Mouse (Mus musculus): ENCODE results near the gene Il11ra1. TPM values are rescaled to one million over a fixed set of nuclear protein-coding genes. Genes with fewer than 3 reads are reported as not detected.

Il11ra1 gene
- total and polyA plus RNA-seq, 2 experiments from 2014 or later = 41.9 to 47.4 TPM

- ATAC-seq = no peak
- no peak for TF ChIP-seq CTCF (IDR thresholded peaks at IDR 0.05; ENCODE audit: low read depth)
- H3K9ac ChIP-seq (replicated peaks; ENCODE audit: low read length) = peak overlapping the region; percentile 82
These were observed 12.1 kb downstream of the Il11ra1 start for GRCm38 (mm10) chr4:41711705-41712375.

GRCm38 (mm10) chr4:41712421-41713196, 12.8 kb downstream of the Il11ra1 start:
- DNase-seq (ENCODE audit: low spot score) = peak; percentile 38
- peaks cover 10% of the 10 kb centered on the region; the same call in 1 of the 2 replicates for H3K4me1 ChIP-seq (ENCODE audit: insufficient read depth, low read length)
- H3K36me3 ChIP-seq (ENCODE audit: insufficient read depth, low read length) = peaks cover 7% of the 10 kb centered on the region; the same call in 1 of the 2 replicates
- 32% methylated on average over 31 of the region's 31 CpGs for WGBS
- H3K27ac ChIP-seq = peak overlapping the region; percentile 80
- peak; percentile 4; the same call in 1 of the 2 replicates for ATAC-seq
- peak overlapping the region; percentile 82 for H3K9ac ChIP-seq (replicated peaks; ENCODE audit: low read length)
- H3K9me3 ChIP-seq (ENCODE audit: low read length) = no peaks in the 10 kb centered on the region
- H3K4me3 ChIP-seq (ENCODE audit: low read length) = peak overlapping the region; percentile 69
- peak overlapping the region; percentile 90 for H3K4me2 ChIP-seq (ENCODE audit: low read depth, low read length)
- no peaks in the 10 kb centered on the region for H3K27me3 ChIP-seq (ENCODE audit: insufficient read depth, low read length)
- TF ChIP-seq CTCF (IDR thresholded peaks at IDR 0.05; ENCODE audit: low read depth) = no peak

More at GRCm38 (mm10) chr4:41711705-41712375, 12.1 kb downstream of the Il11ra1 start:
- peak overlapping the region; percentile 90 for H3K4me2 ChIP-seq (ENCODE audit: low read depth, low read length)
- H3K27me3 ChIP-seq (ENCODE audit: insufficient read depth, low read length) = no peaks in the 10 kb centered on the region
- peaks cover 11% of the 10 kb centered on the region; the same call in 1 of the 2 replicates for H3K4me1 ChIP-seq (ENCODE audit: insufficient read depth, low read length)
- no peak overlapping the region for H3K27ac ChIP-seq
- WGBS = 58% methylated on average over 16 of the region's 16 CpGs
- no peak for DNase-seq (ENCODE audit: low spot score)
- no peaks in the 10 kb centered on the region for H3K9me3 ChIP-seq (ENCODE audit: low read length)
- peak overlapping the region; percentile 69 for H3K4me3 ChIP-seq (ENCODE audit: low read length)
- H3K36me3 ChIP-seq (ENCODE audit: insufficient read depth, low read length) = no peaks in the 10 kb centered on the region

GRCm38 (mm10) chr4:41713197-41714067, 13.6 kb downstream of the Il11ra1 start, which contains the start of gene Rpp25l:
TSS of gene Rpp25l (minus strand) at chr4:41713534.
- Histone ChIP-seq H3K27me3 (ENCODE audit: insufficient read depth, low read length) (no peaks in the 10 kb centered on the region), H3K36me3 (ENCODE audit: insufficient read depth, low read length) (peaks cover 14% of the 10 kb centered on the region; the same call in 1 of the 2 replicates), H3K9me3 (ENCODE audit: low read length) (no peaks in the 10 kb centered on the region), H3K4me3 (ENCODE audit: low read length) (peak within 1 kb of the TSS; percentile 69), H3K4me1 (ENCODE audit: insufficient read depth, low read length) (peaks cover 10% of the 10 kb centered on the region; the same call in 1 of the 2 replicates), H3K4me2 (ENCODE audit: low read depth, low read length) (peak within 1 kb of the TSS; percentile 90), H3K27ac (peak within 1 kb of the TSS; percentile 80), H3K9ac (replicated peaks; ENCODE audit: low read length) (peak within 1 kb of the TSS; percentile 82)
- ATAC-seq = peak; percentile 72
- TF ChIP-seq CTCF (IDR thresholded peaks at IDR 0.05; ENCODE audit: low read depth) = peak; percentile 47
- peak; percentile 92 for DNase-seq (ENCODE audit: low spot score)
- under 1% methylated on average over 61 of the region's 61 CpGs for whole genome bisulfite sequencing

- ATAC-seq = peak; percentile 24; the same call in 1 of the 2 replicates
- H3K9ac ChIP-seq (replicated peaks; ENCODE audit: low read length) = no peak overlapping the region
- no peaks in the 10 kb centered on the region for H3K27me3 ChIP-seq (ENCODE audit: insufficient read depth, low read length)
These were observed 14.5 kb downstream of the Il11ra1 start for GRCm38 (mm10) chr4:41714276-41714675.

GRCm38 (mm10) chr4:41715082-41715481, 15.3 kb downstream of the Il11ra1 start:
- no peak for TF ChIP-seq CTCF (IDR thresholded peaks at IDR 0.05; ENCODE audit: low read depth)
- Histone ChIP-seq H3K9ac (replicated peaks; ENCODE audit: low read length) (no peak overlapping the region), H3K4me1 (ENCODE audit: insufficient read depth, low read length) (peaks cover 10% of the 10 kb centered on the region; the same call in 1 of the 2 replicates), H3K9me3 (ENCODE audit: low read length) (no peaks in the 10 kb centered on the region), H3K4me3 (ENCODE audit: low read length) (no peak overlapping the region), H3K27ac (no peak overlapping the region), H3K36me3 (ENCODE audit: insufficient read depth, low read length) (peaks cover 25% of the 10 kb centered on the region), H3K4me2 (ENCODE audit: low read depth, low read length) (no peak overlapping the region), H3K27me3 (ENCODE audit: insufficient read depth, low read length) (no peaks in the 10 kb centered on the region)
- ATAC-seq (no peak), DNase-seq (ENCODE audit: low spot score) (no peak)
- 75% methylated on average over 8 of the region's 8 CpGs for WGBS

More at GRCm38 (mm10) chr4:41714276-41714675, 14.5 kb downstream of the Il11ra1 start:
- Histone ChIP-seq H3K4me2 (ENCODE audit: low read depth, low read length) (peak overlapping the region; percentile 90), H3K4me1 (ENCODE audit: insufficient read depth, low read length) (peaks cover 10% of the 10 kb centered on the region; the same call in 1 of the 2 replicates), H3K27ac (0 out of 2 replicates have a peak overlapping the region, but pooled peaks have one; percentile 27), H3K4me3 (ENCODE audit: low read length) (peak overlapping the region; percentile 69), H3K9me3 (ENCODE audit: low read length) (no peaks in the 10 kb centered on the region), H3K36me3 (ENCODE audit: insufficient read depth, low read length) (peaks cover 20% of the 10 kb centered on the region)
- DNase-seq (ENCODE audit: low spot score) = peak; percentile 90
- 11% methylated on average over 8 of the region's 8 CpGs for WGBS
- peak; percentile 89 for TF ChIP-seq CTCF (IDR thresholded peaks at IDR 0.05; ENCODE audit: low read depth)

GRCm38 (mm10) chr4:41715596-41715995, 15.8 kb downstream of the Il11ra1 start:
- H3K4me2 ChIP-seq (ENCODE audit: low read depth, low read length) = no peak overlapping the region
- H3K27ac ChIP-seq = no peak overlapping the region
- no peak overlapping the region for H3K4me3 ChIP-seq (ENCODE audit: low read length)
- no peaks in the 10 kb centered on the region for H3K9me3 ChIP-seq (ENCODE audit: low read length)
- DNase-seq (ENCODE audit: low spot score) = peak; percentile 67
- H3K4me1 ChIP-seq (ENCODE audit: insufficient read depth, low read length) = peaks cover 10% of the 10 kb centered on the region; the same call in 1 of the 2 replicates
- peak; percentile 73 for TF ChIP-seq CTCF (IDR thresholded peaks at IDR 0.05; ENCODE audit: low read depth)
- H3K9ac ChIP-seq (replicated peaks; ENCODE audit: low read length) = no peak overlapping the region
- 84% methylated on average over 5 of the region's 5 CpGs for WGBS
- H3K36me3 ChIP-seq (ENCODE audit: insufficient read depth, low read length) = peaks cover 28% of the 10 kb centered on the region
- ATAC-seq = no peak
- no peaks in the 10 kb centered on the region for H3K27me3 ChIP-seq (ENCODE audit: insufficient read depth, low read length)
